27 mouse cellular contexts compared by ENCODE assay signal in the genomic region with DNA sequence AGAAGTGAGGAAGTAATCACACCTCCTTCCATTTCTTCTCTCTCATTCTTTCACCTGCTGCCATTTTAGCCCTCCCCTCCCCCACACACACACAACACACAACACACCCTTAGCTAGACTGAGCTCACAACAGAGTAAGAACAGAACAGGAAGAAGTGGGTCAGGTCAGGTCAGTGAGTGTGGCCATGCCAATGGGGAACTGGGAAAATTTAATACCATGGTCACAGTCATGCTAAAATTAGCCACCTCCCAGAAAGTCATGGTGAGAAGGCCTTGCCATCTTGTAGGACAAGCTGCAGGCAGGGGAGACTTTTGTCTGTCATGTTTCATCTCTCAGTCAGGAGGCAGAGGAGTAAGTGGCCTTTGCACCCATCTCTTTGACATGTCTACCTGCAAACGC. TPM values are rescaled to one million over a fixed set of nuclear protein-coding genes. Genes with fewer than 3 reads are reported as not detected.
"Had no signal": no experiment of that assay in that cellular context is flagged by ENCODE, and none has a peak within 500 bp of the region (broad histone marks: within the 10 kb centered on the region; RNA-seq: fewer than 3 reads in every experiment).

No protein-coding gene starts in this region.

- H3K4me1 ChIP-seq: kidney, embryonic 15.5 days; limb, embryonic 12.5 days; limb, embryonic 15.5 days; megakaryocyte, embryonic 14.5 days; midbrain, embryonic 10.5 days; midbrain, embryonic 13.5 days; neural tube, embryonic 13.5 days had no signal

- H3K9ac ChIP-seq: kidney, embryonic 15.5 days; limb, embryonic 12.5 days; limb, embryonic 15.5 days; liver, embryonic 14.5 days; liver, postnatal 0 days; lung, embryonic 14.5 days; midbrain, embryonic 13.5 days; neural tube, embryonic 13.5 days had no signal

- H3K4me3 ChIP-seq: kidney, embryonic 15.5 days; limb, embryonic 12.5 days; limb, embryonic 15.5 days; megakaryocyte, embryonic 14.5 days; midbrain, embryonic 10.5 days; midbrain, embryonic 13.5 days; myocyte; neural tube, embryonic 13.5 days had no signal

- DNase-seq: kidney, postnatal 10 days; kidney, postnatal 36 days; left cerebral cortex, postnatal 4 days; liver, postnatal 0 days; lung, embryonic 14.5 days; retina, postnatal 1 day; right cerebral cortex, postnatal 25 days; thymus, adult 2 months; thymus, postnatal 14 days; thymus, postnatal 4 days had no signal

- H3K27me3 ChIP-seq: kidney, embryonic 15.5 days; limb, embryonic 12.5 days; limb, embryonic 15.5 days; midbrain, embryonic 13.5 days; neural tube, embryonic 13.5 days had no signal

- ATAC-seq: liver, postnatal 0 days; lung, postnatal 0 days; midbrain, embryonic 13.5 days; midbrain, embryonic 16.5 days had no signal

- H3K36me3 ChIP-seq: limb, embryonic 15.5 days had no signal

- H3K4me2 ChIP-seq: kidney, embryonic 15.5 days; limb, embryonic 12.5 days; limb, embryonic 15.5 days; liver, embryonic 11.5 days; lung, embryonic 14.5 days; midbrain, embryonic 13.5 days; neural tube, embryonic 13.5 days had no signal

- H3K27ac ChIP-seq: kidney, embryonic 15.5 days; limb, embryonic 12.5 days; limb, embryonic 15.5 days; liver, embryonic 14.5 days; macrophage; midbrain, embryonic 10.5 days; midbrain, embryonic 13.5 days; neural tube, embryonic 13.5 days had no signal

- H3K9me3 ChIP-seq: kidney, embryonic 15.5 days; limb, embryonic 12.5 days; limb, embryonic 15.5 days; midbrain, embryonic 10.5 days; midbrain, embryonic 13.5 days; neural tube, embryonic 13.5 days had no signal

RNA-seq across cellular contexts. Expression of a gene that starts 45.5 kb away (rescaled TPM):
- total RNA-seq: monocyte, adult 5-6 weeks; neutrophil, adult 5-6 weeks had no signal
- polyA plus RNA-seq: limb, embryonic 12.5 days; limb, embryonic 15.5 days; liver, embryonic 11.5 days; liver, embryonic 14.5 days; liver, postnatal 0 days; lung, embryonic 14.5 days; macrophage; midbrain, embryonic 10.5 days; myocyte; small intestine, adult 2 months; stomach, embryonic 16.5 days had no signal
